23 mouse cellular contexts compared by ENCODE assay signal in the genomic region with DNA sequence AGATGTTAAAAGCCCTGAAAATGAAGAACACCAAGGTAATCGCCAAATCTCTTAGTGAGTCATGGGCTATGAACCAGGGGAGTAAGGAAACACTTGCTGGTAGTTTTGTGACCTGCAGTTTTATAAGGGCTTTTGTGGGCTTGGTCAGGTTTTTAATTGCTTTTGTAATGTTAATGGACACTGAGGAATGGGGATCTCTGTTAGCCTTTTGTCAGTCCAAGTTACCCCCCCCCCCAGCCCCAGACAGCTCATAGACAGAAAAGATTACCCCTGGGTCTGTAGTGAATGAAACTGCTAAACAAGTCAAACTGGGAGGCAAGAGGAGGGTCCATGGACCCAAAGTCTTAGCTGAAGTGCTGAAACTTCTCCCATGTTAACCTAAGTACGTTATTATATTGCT.
"Had no signal": no experiment of that assay in that cellular context is flagged by ENCODE, and none has a peak within 500 bp of the region (broad histone marks: within the 10 kb centered on the region; RNA-seq: fewer than 3 reads in every experiment).

No protein-coding gene starts in this region.

- H3K27ac ChIP-seq: gastrocnemius, adult 2 months; heart, embryonic 10.5 days; hindbrain, embryonic 10.5 days; hindbrain, embryonic 12.5 days; hindbrain, embryonic 14.5 days; intestine, embryonic 15.5 days; layer of hippocampus, adult 2 months; left cerebral cortex, adult 2 months; limb, embryonic 13.5 days; limb, embryonic 15.5 days; liver, embryonic 12.5 days; liver, embryonic 14.5 days had no signal

- H3K27me3 ChIP-seq: heart, embryonic 12.5 days; hindbrain, embryonic 12.5 days; intestine, embryonic 15.5 days; limb, embryonic 13.5 days; limb, embryonic 15.5 days; liver, embryonic 12.5 days had no signal

- H3K4me3 ChIP-seq: gastrocnemius, adult 2 months; heart, embryonic 10.5 days; heart, embryonic 12.5 days; hindbrain, embryonic 10.5 days; hindbrain, embryonic 12.5 days; intestine, embryonic 15.5 days; layer of hippocampus, adult 2 months; left cerebral cortex, adult 2 months; limb, embryonic 13.5 days; limb, embryonic 15.5 days; liver, embryonic 12.5 days had no signal

- H3K9me3 ChIP-seq: heart, embryonic 10.5 days; heart, embryonic 12.5 days; hindbrain, embryonic 10.5 days; hindbrain, embryonic 12.5 days; intestine, embryonic 15.5 days; limb, embryonic 13.5 days; limb, embryonic 15.5 days; liver, embryonic 12.5 days had no signal

- H3K4me1 ChIP-seq: heart, embryonic 10.5 days; heart, embryonic 12.5 days; hindbrain, embryonic 12.5 days; limb, embryonic 13.5 days; limb, embryonic 15.5 days had no signal

- DNase-seq: gastrocnemius, adult 2 months; gastrocnemius, postnatal 10 days; gastrocnemius, postnatal 25 days; heart, adult 18-20 months; heart, postnatal 10 days; heart, postnatal 4 days; kidney, adult 18-20 months; kidney, adult 8-10 months; kidney, postnatal 10 days; kidney, postnatal 25 days; kidney, postnatal 4 days had no signal
